Mouse (Mus musculus): Measurements from ENCODE around the gene Usp22. TPM values are rescaled to one million over a fixed set of nuclear protein-coding genes. Genes with fewer than 3 reads are reported as not detected.

Usp22 gene
- polyA plus RNA-seq, 1 experiment from 2014 or later: 105 TPM

DNA sequence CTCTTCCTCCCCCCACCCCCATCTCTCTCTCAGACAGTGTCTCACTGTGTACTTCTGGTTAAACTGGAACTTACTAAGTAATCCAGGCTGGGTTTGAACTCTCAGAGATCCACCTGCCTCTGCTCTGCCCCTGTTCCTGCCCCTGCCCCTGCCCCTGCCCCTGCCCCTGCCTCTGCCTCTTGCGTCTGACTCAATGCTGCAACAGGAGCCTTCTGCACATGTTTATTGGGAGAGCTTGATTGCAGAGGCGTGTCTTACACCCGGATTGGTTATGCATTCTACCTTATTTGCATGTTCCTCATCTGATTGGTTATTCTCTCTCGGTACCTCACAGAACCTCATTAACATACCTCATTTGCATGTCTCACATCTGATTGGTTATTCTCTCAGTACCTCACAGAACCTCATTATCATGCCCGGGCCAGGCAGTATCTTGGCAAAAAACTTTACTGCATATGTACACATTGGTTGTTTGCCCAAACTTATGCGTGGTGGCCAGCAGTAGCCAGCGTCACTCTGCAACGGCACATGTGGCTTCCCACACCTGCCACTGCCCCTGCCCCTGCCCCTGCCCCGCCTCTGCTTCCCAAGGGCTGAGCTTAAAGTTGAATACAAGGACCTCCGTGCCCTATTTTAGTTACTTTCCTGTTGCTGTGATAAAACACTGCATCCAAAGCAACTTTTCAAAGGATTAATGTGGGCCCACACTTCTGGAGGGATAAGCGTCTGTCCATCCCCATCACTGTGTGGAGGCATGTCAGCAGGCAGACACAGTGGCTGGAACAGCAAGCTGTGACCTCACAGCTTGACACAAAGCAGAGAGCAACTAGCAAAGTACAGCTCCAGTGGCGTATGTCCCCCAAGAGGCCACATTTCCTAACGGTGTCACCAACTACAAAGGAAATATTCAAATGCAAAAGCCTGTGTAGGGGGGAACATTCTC, 72.2 kb downstream of the Usp22 start:
- Histone ChIP-seq H3K9me3 (no peaks in the 10 kb centered on the region), H3K27ac (no peak overlapping the region)

More for the DNA sequence above, 72.2 kb downstream of the Usp22 start:
- 0 out of 2 replicates have a peak, but pooled peaks cover 5% of the 10 kb centered on the region for H3K4me1 ChIP-seq
- no peaks in the 10 kb centered on the region for H3K36me3 ChIP-seq
- peaks cover 10% of the 10 kb centered on the region for H3K27me3 ChIP-seq (ENCODE audit: insufficient read depth, poor library complexity, severe bottlenecking)
- 70% methylated on average over 13 of the region's 13 CpGs for whole genome bisulfite sequencing
- DNase-seq (ENCODE audit: low spot score): no peak
- no peak overlapping the region for H3K4me3 ChIP-seq

Other genes with a start within 250 kb of the Usp22 start
- gene Map2k3, start 243.0 kb downstream of the Usp22 start, polyA plus RNA-seq (2016; fragmentation: Nextera tagmentation; extraction: Ambion mirVana): 86.5 and 91.3 TPM in 2 replicates
- gene Kcnj12, start 152.5 kb downstream of the Usp22 start, polyA plus RNA-seq (2016; fragmentation: Nextera tagmentation; extraction: Ambion mirVana): 1.4 and 1.7 TPM in 2 replicates
- gene Tnfrsf13b, start 48.3 kb downstream of the Usp22 start, polyA plus RNA-seq (2016; fragmentation: Nextera tagmentation; extraction: Ambion mirVana): 1.1 and 1.2 TPM in 2 replicates
- not detected in 2 replicates for gene Aldh3a1, start 32.5 kb upstream of the Usp22 start, polyA plus RNA-seq (2016; fragmentation: Nextera tagmentation; extraction: Ambion mirVana)
- 26.3 and 29.1 TPM in 2 replicates for gene Aldh3a2, start 92.4 kb upstream of the Usp22 start, polyA plus RNA-seq (2016; fragmentation: Nextera tagmentation; extraction: Ambion mirVana)
- gene Slc47a2, start 167.8 kb upstream of the Usp22 start, polyA plus RNA-seq (2016; fragmentation: Nextera tagmentation; extraction: Ambion mirVana): 0.20 TPM in 1 of 2 replicates, not detected in the other
- 11.3 and 27.9 TPM in 2 replicates for gene Slc47a1, start 203.3 kb upstream of the Usp22 start, polyA plus RNA-seq (2016; fragmentation: Nextera tagmentation; extraction: Ambion mirVana)

All from heart, embryonic 10.5 days (tissue).